Mouse (Mus musculus): ENCODE data around the gene Tmem63c. TPM values are rescaled to one million over a fixed set of nuclear protein-coding genes. Genes with fewer than 3 reads are reported as not detected.

Gene Tmem63c
- polyA plus RNA-seq (2017; shearing (Covaris generic)) = 0.42 TPM

DNA sequence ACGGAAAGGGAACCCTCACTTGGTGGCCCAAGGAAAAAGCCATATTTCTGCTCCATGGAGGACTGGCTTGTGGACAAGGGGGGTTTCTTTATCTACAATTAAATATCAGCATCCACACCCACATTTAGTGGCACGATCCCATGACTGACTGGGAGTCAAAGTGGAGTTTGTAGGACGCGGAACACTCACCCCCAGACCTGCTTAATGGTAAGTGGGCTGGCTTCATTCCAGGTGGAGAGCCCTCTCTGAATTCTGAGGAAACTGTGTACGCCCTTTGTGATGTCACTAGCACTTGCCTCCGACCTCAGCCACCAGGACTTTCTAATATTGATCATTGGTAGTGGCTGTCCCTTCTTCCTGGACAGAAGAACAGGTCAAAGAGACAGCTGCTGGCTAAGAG is at the start of gene Tmem63c:
Gene Tmem63c (plus strand): TSS at position 301 of the 400 bp plus-strand sequence.

DNA sequence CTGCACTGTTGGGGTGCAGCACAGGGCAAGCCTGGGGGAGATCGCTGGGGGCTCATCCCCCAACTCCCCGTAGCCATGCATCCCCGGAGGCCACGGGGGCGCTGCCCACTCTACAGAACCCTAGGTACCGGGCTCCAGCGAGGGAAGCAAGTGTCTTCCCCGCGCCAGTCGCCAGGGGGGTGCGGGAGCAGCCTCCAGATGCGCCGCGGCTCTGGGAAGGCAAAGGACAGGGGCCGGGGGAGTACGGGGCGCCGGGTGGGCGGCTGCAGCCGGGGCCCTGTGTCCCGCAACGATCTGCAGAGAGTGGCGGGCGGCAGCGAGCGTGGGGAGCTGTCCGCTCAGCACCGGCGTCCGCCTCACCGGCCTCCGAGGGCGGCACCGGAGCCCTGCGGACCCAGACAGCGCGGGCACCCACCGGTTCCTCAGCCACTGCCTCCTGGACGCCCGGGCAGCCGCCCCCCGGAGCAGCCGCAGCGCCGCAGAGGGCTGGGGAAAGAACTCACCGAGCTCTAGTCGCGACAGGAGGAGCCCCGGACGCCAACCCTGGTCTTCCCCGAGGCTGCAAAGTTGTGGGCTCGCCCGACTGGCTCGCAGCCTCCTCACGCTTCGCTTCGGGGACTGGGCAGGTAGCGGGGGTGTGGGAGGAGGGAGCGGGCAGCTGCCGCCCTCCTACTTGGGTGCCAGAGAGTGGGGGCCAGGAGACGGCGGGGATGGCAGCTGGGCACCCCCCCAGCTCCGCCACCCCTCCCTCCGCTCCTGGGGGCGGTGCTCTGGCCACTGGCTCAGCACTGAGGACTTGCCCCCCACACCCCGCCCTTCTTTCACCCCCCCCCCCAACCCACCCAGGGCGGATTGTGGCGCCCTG is 31.0 kb upstream of the Tmem63c start, which contains the start of gene Zdhhc22:
Gene Zdhhc22 (minus strand): TSS at position 541 of the 865 bp plus-strand sequence.

DNA sequence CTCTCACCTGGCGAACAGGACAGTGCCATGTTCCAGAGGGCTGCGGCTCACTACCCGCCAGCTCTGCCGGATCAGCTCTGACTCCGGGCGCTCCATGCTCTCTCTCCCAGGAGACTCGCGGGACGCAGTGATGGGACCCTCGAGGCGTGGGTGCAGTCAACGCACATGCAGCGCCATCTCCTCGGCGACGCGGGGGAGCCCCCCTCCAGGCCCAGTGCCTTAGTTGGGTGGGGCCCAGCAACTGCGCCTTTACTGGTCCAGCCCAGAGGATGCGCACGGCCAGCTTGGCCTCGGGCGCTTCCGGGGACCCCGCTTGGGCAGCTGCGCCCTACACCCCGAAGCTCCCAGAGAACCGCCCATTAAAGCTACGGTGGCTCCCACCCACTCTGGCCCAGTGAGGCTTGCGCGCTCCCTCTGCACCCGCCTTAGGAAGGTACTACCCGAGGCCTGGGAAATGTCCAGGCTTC is 81.1 kb downstream of the Tmem63c start, which contains the start of gene Ngb:
Gene Ngb (minus strand): TSS at position 375 of the 467 bp plus-strand sequence.

Other genes with a start within 250 kb of the Tmem63c start
- 109 TPM for gene Irf2bpl, start 136.5 kb upstream of the Tmem63c start, polyA plus RNA-seq (2017; shearing (Covaris generic))
- gene Cipc, start 74.3 kb upstream of the Tmem63c start, polyA plus RNA-seq (2017; shearing (Covaris generic)) = 26.7 TPM
- gene Zdhhc22, start 30.9 kb upstream of the Tmem63c start, polyA plus RNA-seq (2017; shearing (Covaris generic)) = 0.12 TPM
- gene Ngb, start 81.2 kb downstream of the Tmem63c start, polyA plus RNA-seq (2017; shearing (Covaris generic)) = 0.13 TPM
- gene Gstz1, start 125.8 kb downstream of the Tmem63c start, polyA plus RNA-seq (2017; shearing (Covaris generic)) = 9.9 TPM
- gene Pomt2, start 126.6 kb downstream of the Tmem63c start, polyA plus RNA-seq (2017; shearing (Covaris generic)) = 3.0 TPM
- gene Samd15, start 178.4 kb downstream of the Tmem63c start, polyA plus RNA-seq (2017; shearing (Covaris generic)) = 3.0 TPM
- gene Tmed8, start 179.1 kb downstream of the Tmem63c start, polyA plus RNA-seq (2017; shearing (Covaris generic)) = 5.1 TPM
- gene Noxred1, start 217.4 kb downstream of the Tmem63c start, polyA plus RNA-seq (2017; shearing (Covaris generic)) = 1.1 TPM
- gene Vipas39, start 244.9 kb downstream of the Tmem63c start, polyA plus RNA-seq (2017; shearing (Covaris generic)) = 37.4 TPM
- gene Ahsa1, start 245.1 kb downstream of the Tmem63c start, polyA plus RNA-seq (2017; shearing (Covaris generic)) = 164 TPM